Mouse (Mus musculus) neural tube, embryonic 14.5 days (tissue): ENCODE results near the gene Slf2. TPM values are rescaled to one million over a fixed set of nuclear protein-coding genes. Genes with fewer than 3 reads are reported as not detected.

Experiments used
- ATAC-seq: fragments of 200-750 bp; cut with Nextera tagmentation; 2 replicates; pipeline ENCODE4 v1.8.0; 2017; ENCODE audit warnings: low read depth, mild to moderate bottlenecking, moderate TSS enrichment, moderate library complexity
- H3K27ac ChIP-seq: fragments of 300-500 bp; sonication (generic); 2 replicates; pipeline ENCODE4 v1.5.1; 2014; ENCODE audit warnings: low read depth, mild to moderate bottlenecking, control low read depth, low read length, moderate library complexity, mixed read lengths
- H3K27me3 ChIP-seq: fragments of 300-500 bp; sonication (generic); 2 replicates; pipeline ENCODE4 v1.6.1; 2014; ENCODE audit warnings: low read length; ENCODE audit not compliant: control insufficient read depth, insufficient read depth
- H3K36me3 ChIP-seq: fragments of 300-500 bp; sonication (generic); 2 replicates; pipeline ENCODE4 v1.6.1; 2014; ENCODE audit warnings: low read length, mixed read lengths; ENCODE audit not compliant: control insufficient read depth, insufficient read depth
- H3K4me1 ChIP-seq: fragments of 300-500 bp; sonication (generic); 2 replicates; pipeline ENCODE4 v1.6.1; 2014; ENCODE audit warnings: low read length; ENCODE audit not compliant: control insufficient read depth, insufficient read depth
- H3K4me2 ChIP-seq: fragments of 300-500 bp; sonication (generic); 2 replicates; pipeline ENCODE4 v1.6.1; 2014; ENCODE audit warnings: mild to moderate bottlenecking, low read depth, low read length, control low read depth
- H3K4me3 ChIP-seq: fragments of 300-500 bp; sonication (generic); 2 replicates; pipeline ENCODE4 v1.5.1; 2014; ENCODE audit warnings: low read depth, low read length, control low read depth, mixed read lengths
- H3K9ac ChIP-seq: fragments of 300-500 bp; sonication (generic); replicated peaks from 2 replicates; pipeline ENCODE4 v1.6.1; 2014; ENCODE audit warnings: low read depth, mild to moderate bottlenecking, control low read depth, low read length, mixed read lengths
- H3K9me3 ChIP-seq: fragments of 300-500 bp; sonication (generic); 2 replicates; pipeline ENCODE4 v1.6.1; 2016; ENCODE audit warnings: low read length; ENCODE audit not compliant: control insufficient read depth
- WGBS: fragments of 180-500 bp; shearing (Covaris S2); extraction: QIAGEN DNeasy Blood & Tissue Kit; methylation state at CpG from one replicate; pipeline ENCODE4 v1.1.7; 2014; 5-methylcytosine and 5-hydroxymethylcytosine counted together
- polyA plus RNA-seq: library from polyadenylated mRNA; unstranded; fragments of >200 nt; fragmentation: Nextera tagmentation; extraction: Ambion mirVana; gene quantifications from 2 replicates; pipeline ENCODE4 v1.2.1, GENCODE M21; 2014

The Slf2 gene
- polyA plus RNA-seq, 1 experiment from 2014 or later, result 41.5 TPM

DNA sequence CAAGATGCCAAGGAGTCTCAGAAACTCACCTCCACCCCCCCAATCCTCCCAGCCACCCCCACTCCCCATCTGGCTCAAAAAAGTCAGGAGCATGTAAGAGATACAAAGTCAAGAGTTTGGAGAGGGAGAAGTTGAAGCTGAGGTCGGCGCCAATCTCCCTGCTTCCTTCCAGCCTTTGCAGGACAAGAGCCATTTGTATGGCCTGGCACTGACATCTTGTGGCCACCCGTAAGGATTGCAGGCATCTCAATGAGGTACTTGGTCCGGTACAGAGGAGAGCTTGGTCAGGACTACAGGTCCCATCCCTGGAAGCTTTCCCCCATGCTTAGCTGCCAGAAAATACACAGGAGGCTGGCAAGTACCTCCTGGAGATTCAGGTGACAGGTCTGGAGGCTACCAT lies 35.7 kb upstream of the Slf2 start:
- Histone ChIP-seq H3K4me1 (peaks cover 11% of the 10 kb centered on the region), H3K9me3 (no peaks in the 10 kb centered on the region), H3K9ac (no peak overlapping the region), H3K4me3 (no peak overlapping the region), H3K27ac (no peak overlapping the region), H3K36me3 (no peaks in the 10 kb centered on the region), H3K4me2 (no peak overlapping the region), H3K27me3 (no peaks in the 10 kb centered on the region; the same call in 1 of the 2 replicates)
- 2% methylated on average over 4 of the region's 4 CpGs for WGBS
- peak; percentile 75; the same call in 1 of the 2 replicates for ATAC-seq

GRCm38 (mm10) chr19:44896450-44896849 lies 34.5 kb upstream of the Slf2 start:
- no peak for ATAC-seq

DNA sequence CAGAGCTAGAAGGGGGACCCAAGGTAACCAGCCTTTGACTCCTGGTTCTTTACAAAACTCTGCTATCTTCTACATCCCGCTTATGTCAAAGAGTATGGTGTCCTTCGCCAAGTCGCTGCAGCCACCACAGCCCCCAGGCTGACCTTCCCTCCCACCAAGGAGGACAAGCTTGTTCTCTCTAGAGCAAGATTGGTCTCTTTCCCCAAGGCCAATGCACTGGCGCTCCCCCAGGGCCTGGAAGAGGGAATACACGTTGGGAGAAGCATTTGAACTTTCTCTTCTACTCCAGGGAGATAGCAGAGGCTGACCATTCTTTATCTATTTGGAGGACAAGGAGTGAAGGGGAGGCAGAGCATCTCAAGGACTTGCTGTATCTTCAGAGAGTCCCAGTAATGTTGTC lies 33.4 kb upstream of the Slf2 start:
- Histone ChIP-seq H3K9me3 (no peaks in the 10 kb centered on the region), H3K27me3 (no peaks in the 10 kb centered on the region; the same call in 1 of the 2 replicates), H3K4me1 (peaks cover 16% of the 10 kb centered on the region), H3K4me3 (no peak overlapping the region), H3K36me3 (no peaks in the 10 kb centered on the region), H3K27ac (no peak overlapping the region), H3K4me2 (no peak overlapping the region), H3K9ac (no peak overlapping the region)
- 78% methylated on average over 5 of the region's 5 CpGs for WGBS
- no peak for ATAC-seq

More at GRCm38 (mm10) chr19:44896450-44896849, 34.5 kb upstream of the Slf2 start:
- Histone ChIP-seq H3K9me3 (no peaks in the 10 kb centered on the region), H3K27me3 (no peaks in the 10 kb centered on the region; the same call in 1 of the 2 replicates), H3K36me3 (no peaks in the 10 kb centered on the region), H3K4me2 (no peak overlapping the region), H3K4me3 (no peak overlapping the region), H3K27ac (no peak overlapping the region), H3K4me1 (peaks cover 16% of the 10 kb centered on the region), H3K9ac (no peak overlapping the region)
- WGBS, result 64% methylated on average over 6 of the region's 6 CpGs

GRCm38 (mm10) chr19:44898646-44899045 lies 32.3 kb upstream of the Slf2 start:
- ATAC-seq, result no peak
- Histone ChIP-seq H3K4me2 (no peak overlapping the region), H3K27me3 (no peaks in the 10 kb centered on the region; the same call in 1 of the 2 replicates), H3K36me3 (no peaks in the 10 kb centered on the region), H3K4me3 (no peak overlapping the region), H3K9ac (no peak overlapping the region), H3K4me1 (peaks cover 16% of the 10 kb centered on the region), H3K27ac (no peak overlapping the region), H3K9me3 (no peaks in the 10 kb centered on the region)
- 48% methylated on average over 3 of the region's 3 CpGs for WGBS

DNA sequence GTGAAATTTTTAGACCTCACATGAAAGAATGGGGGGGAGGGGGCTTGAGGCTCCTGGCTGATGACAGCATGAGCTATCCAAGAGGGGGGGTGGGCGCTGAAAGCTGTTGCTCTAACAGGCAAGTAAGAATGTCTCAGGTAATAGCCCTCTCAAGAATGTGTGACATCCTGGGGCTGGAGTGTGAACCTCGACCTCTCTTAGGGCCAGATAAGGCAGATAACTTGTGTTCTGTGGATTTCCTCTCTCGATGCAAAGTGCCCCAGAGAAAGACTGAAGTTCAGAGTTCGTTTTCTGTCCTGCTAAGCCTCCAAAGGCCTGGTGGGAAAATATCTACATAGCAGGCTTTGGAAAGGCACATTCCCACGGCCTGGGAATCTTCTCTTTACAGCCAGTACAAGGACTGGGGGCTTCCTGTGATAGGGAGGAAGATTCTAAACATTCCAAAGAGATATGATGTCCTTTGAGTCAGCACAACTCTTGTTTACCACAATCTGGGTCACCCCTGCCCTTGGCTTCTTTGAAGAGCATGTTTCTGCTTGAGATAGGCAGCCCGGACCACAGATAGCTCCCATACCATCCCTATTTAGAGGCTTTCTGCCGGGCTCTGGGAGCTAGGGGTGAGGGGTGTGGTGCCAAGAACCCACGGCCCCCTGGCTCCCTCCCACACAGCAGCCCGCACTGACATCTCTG lies 31.7 kb upstream of the Slf2 start:
- no peaks in the 10 kb centered on the region for H3K9me3 ChIP-seq
- H3K4me2 ChIP-seq, result no peak overlapping the region
- no peak overlapping the region for H3K27ac ChIP-seq
- no peaks in the 10 kb centered on the region for H3K36me3 ChIP-seq
- H3K27me3 ChIP-seq, result no peaks in the 10 kb centered on the region; the same call in 1 of the 2 replicates
- no peak overlapping the region for H3K4me3 ChIP-seq
- peaks cover 16% of the 10 kb centered on the region for H3K4me1 ChIP-seq
- 32% methylated on average over 9 of the region's 9 CpGs for WGBS
- ATAC-seq, result no peak
- H3K9ac ChIP-seq, result no peak overlapping the region

DNA sequence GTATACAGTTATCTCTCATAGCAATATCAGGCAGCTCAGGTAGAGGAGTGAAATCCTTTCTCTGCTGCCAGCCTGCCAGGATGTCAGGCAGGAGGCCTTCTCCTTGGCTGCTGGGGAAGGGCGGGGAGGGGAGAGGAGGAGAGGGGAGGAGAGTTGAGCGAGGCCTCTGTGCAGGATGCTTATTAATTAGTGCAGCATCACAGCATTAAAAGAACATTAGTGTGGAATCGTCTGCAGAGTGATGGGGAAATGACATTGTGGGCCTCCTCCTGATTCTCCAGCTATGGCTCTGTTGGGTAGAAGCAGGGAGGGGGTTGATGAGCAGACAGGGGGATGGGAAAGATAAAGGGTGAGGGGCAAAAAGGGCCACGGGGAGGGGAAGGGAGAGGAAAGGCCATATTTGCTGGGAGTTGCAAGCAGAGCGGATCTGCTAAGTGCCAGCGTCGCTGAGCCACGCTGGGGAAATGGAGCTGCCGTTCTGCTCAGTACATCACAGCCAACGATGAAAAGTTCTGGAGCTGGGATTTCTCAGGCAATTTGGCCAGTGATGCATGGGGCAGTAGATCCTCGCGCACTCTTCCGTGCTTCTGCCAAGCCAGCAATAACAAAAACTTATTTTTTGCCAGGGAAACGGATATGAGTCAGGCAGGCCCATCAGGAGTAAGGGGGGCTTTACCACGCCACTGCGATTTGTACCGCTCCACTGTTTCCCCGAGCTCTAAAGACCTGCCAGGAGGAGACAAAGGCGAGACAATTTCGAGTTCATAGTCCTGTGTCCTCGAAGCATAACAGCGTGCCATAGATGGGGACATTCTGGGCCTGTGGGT lies 30.8 kb upstream of the Slf2 start:
- Histone ChIP-seq H3K27me3 (no peaks in the 10 kb centered on the region; the same call in 1 of the 2 replicates), H3K27ac (peak overlapping the region; percentile 58), H3K4me1 (peaks cover 16% of the 10 kb centered on the region), H3K9me3 (no peaks in the 10 kb centered on the region), H3K4me2 (no peak overlapping the region), H3K36me3 (no peaks in the 10 kb centered on the region), H3K4me3 (no peak overlapping the region), H3K9ac (no peak overlapping the region)
- WGBS, result 13% methylated on average over 22 of the region's 22 CpGs
- ATAC-seq, result peak; percentile 68; the same call in 1 of the 2 replicates

DNA sequence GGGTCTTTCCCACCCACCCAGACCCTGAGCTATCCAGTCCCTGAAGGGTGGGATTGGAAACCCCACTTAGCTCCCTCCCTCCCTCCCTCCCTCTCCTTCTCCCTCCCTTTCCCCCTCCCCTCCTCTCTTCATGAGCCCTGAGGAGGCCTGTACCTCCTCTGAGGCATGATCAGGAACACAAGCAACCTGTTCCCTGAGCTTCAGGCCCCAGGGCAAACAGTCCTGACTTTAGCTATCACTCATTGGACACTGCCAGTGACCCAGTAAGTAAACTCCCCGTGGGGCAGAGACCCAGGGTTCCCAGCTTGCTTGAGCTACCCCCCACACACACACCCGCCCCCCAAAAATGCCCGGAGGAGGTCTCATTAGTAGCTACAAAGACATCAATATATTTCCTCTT lies 29.9 kb upstream of the Slf2 start:
- no peak overlapping the region for H3K9ac ChIP-seq
- H3K9me3 ChIP-seq, result no peaks in the 10 kb centered on the region
- no peak overlapping the region; the same call in 1 of the 2 replicates for H3K27ac ChIP-seq
- no peak for ATAC-seq
- no peak overlapping the region for H3K4me2 ChIP-seq
- no peaks in the 10 kb centered on the region for H3K27me3 ChIP-seq
- no peaks in the 10 kb centered on the region for H3K36me3 ChIP-seq
- H3K4me3 ChIP-seq, result no peak overlapping the region
- WGBS, result 63% methylated on average over 3 of the region's 3 CpGs
- peaks cover 16% of the 10 kb centered on the region for H3K4me1 ChIP-seq

- H3K9me3 ChIP-seq, result no peaks in the 10 kb centered on the region
- no peaks in the 10 kb centered on the region for H3K36me3 ChIP-seq
- no peak overlapping the region for H3K27ac ChIP-seq
- H3K27me3 ChIP-seq, result no peaks in the 10 kb centered on the region
- H3K4me3 ChIP-seq, result no peak overlapping the region
- peaks cover 16% of the 10 kb centered on the region for H3K4me1 ChIP-seq
- no peak overlapping the region for H3K9ac ChIP-seq
- 79% methylated on average over 4 of the region's 4 CpGs for WGBS
- ATAC-seq, result no peak
- no peak overlapping the region for H3K4me2 ChIP-seq
Observed at GRCm38 (mm10) chr19:44902324-44902723, 28.6 kb upstream of the Slf2 start.
